Mouse (Mus musculus): ENCODE measurements around the gene Wwc1. TPM values are rescaled to one million over a fixed set of nuclear protein-coding genes. Genes with fewer than 3 reads are reported as not detected.

Gene Wwc1
- polyA plus RNA-seq, 1 experiment from 2014 or later = 7.8 TPM

DNA sequence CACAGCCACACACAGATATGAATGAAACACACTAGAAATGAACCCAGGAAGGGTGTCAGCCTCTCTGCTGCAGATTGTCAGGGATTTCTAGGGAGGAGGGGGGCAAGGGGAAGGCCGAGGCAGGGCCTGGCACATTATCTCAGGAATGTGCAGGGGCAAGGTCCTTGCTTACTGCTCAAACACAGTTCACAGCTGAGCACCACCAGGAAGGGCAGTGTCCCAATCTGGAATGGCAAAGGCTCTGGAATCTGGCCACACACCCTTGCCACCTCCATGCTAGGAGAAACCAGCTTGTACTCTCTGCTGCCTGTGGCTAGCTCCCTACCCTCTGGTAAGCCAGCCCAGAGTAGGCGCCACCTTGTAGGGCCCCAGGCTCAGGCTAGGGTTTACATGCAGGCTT, 16.8 kb downstream of the Wwc1 start:
- H3K27me3 ChIP-seq (ENCODE audit: control insufficient read depth, insufficient read depth, low read depth, low read length) = no peaks in the 10 kb centered on the region
- H3K4me3 ChIP-seq (ENCODE audit: low read depth, low read length) = no peak overlapping the region
- H3K4me1 ChIP-seq (ENCODE audit: control insufficient read depth, insufficient read depth, low read length) = no peaks in the 10 kb centered on the region
- no peak overlapping the region for H3K27ac ChIP-seq (ENCODE audit: low read length)
- no peak overlapping the region for H3K4me2 ChIP-seq (ENCODE audit: low read length)
- no peak for ATAC-seq
- no peak overlapping the region for H3K9ac ChIP-seq (ENCODE audit: low read depth, low read length)
- H3K9me3 ChIP-seq (replicated peaks; ENCODE audit: control insufficient read depth, low read length, poor library complexity, severe bottlenecking) = no peaks in the 10 kb centered on the region
- WGBS = 59% methylated on average over 2 of the region's 2 CpGs
- no peaks in the 10 kb centered on the region for H3K36me3 ChIP-seq (ENCODE audit: control insufficient read depth, insufficient read depth, low read length)

DNA sequence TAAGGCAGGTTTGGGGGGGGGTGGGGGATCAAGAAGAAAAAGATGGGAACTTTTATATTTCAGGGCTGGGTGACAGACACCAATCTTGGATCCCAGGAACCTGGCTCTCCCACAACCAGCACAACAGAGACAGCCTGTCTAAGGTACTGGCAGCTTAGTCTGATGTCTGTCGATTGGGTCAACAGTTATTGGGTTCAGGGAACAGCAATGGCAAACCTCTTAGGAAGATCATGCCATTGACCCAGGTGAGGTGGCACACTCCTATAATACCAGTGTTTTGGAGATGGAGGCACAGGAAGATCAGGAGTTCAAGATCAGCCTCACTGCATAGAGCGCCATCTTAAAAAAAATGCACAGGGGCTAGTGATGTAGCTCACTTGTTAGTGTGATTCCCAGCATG, 17.9 kb downstream of the Wwc1 start:
- Histone ChIP-seq H3K36me3 (ENCODE audit: control insufficient read depth, insufficient read depth, low read length) (no peaks in the 10 kb centered on the region), H3K9ac (ENCODE audit: low read depth, low read length) (no peak overlapping the region), H3K4me3 (ENCODE audit: low read depth, low read length) (no peak overlapping the region), H3K27ac (ENCODE audit: low read length) (no peak overlapping the region), H3K27me3 (ENCODE audit: control insufficient read depth, insufficient read depth, low read depth, low read length) (no peaks in the 10 kb centered on the region), H3K4me1 (ENCODE audit: control insufficient read depth, insufficient read depth, low read length) (no peaks in the 10 kb centered on the region; the same call in 1 of the 2 replicates), H3K9me3 (replicated peaks; ENCODE audit: control insufficient read depth, low read length, poor library complexity, severe bottlenecking) (no peaks in the 10 kb centered on the region), H3K4me2 (ENCODE audit: low read length) (no peak overlapping the region)
- ATAC-seq = no peak
- 95% methylated on average over 2 of the region's 2 CpGs for WGBS

GRCm38 (mm10) chr11:35959270-35959669, 21.1 kb downstream of the Wwc1 start:
- ATAC-seq = no peak
- no peaks in the 10 kb centered on the region for H3K9me3 ChIP-seq (replicated peaks; ENCODE audit: control insufficient read depth, low read length, poor library complexity, severe bottlenecking)
- H3K9ac ChIP-seq (ENCODE audit: low read depth, low read length) = no peak overlapping the region
- WGBS = 91% methylated on average over 3 of the region's 3 CpGs
- H3K4me1 ChIP-seq (ENCODE audit: control insufficient read depth, insufficient read depth, low read length) = no peaks in the 10 kb centered on the region; the same call in 1 of the 2 replicates
- H3K27ac ChIP-seq (ENCODE audit: low read length) = no peak overlapping the region
- H3K4me3 ChIP-seq (ENCODE audit: low read depth, low read length) = no peak overlapping the region
- no peaks in the 10 kb centered on the region for H3K27me3 ChIP-seq (ENCODE audit: control insufficient read depth, insufficient read depth, low read depth, low read length)
- H3K4me2 ChIP-seq (ENCODE audit: low read length) = no peak overlapping the region
- H3K36me3 ChIP-seq (ENCODE audit: control insufficient read depth, insufficient read depth, low read length) = no peaks in the 10 kb centered on the region

GRCm38 (mm10) chr11:35955572-35955971, 24.8 kb downstream of the Wwc1 start:
- no peaks in the 10 kb centered on the region for H3K36me3 ChIP-seq (ENCODE audit: control insufficient read depth, insufficient read depth, low read length)
- no peak overlapping the region for H3K9ac ChIP-seq (ENCODE audit: low read depth, low read length)
- no peaks in the 10 kb centered on the region; the same call in 1 of the 2 replicates for H3K4me1 ChIP-seq (ENCODE audit: control insufficient read depth, insufficient read depth, low read length)
- no peaks in the 10 kb centered on the region for H3K27me3 ChIP-seq (ENCODE audit: control insufficient read depth, insufficient read depth, low read depth, low read length)
- no peaks in the 10 kb centered on the region for H3K9me3 ChIP-seq (replicated peaks; ENCODE audit: control insufficient read depth, low read length, poor library complexity, severe bottlenecking)
- WGBS = 74% methylated on average over 3 of the region's 3 CpGs
- H3K4me2 ChIP-seq (ENCODE audit: low read length) = no peak overlapping the region
- ATAC-seq = no peak
- H3K4me3 ChIP-seq (ENCODE audit: low read depth, low read length) = no peak overlapping the region
- H3K27ac ChIP-seq (ENCODE audit: low read length) = no peak overlapping the region

- Histone ChIP-seq H3K4me3 (ENCODE audit: low read depth, low read length) (no peak overlapping the region), H3K9me3 (replicated peaks; ENCODE audit: control insufficient read depth, low read length, poor library complexity, severe bottlenecking) (no peaks in the 10 kb centered on the region), H3K4me1 (ENCODE audit: control insufficient read depth, insufficient read depth, low read length) (no peaks in the 10 kb centered on the region; the same call in 1 of the 2 replicates), H3K9ac (ENCODE audit: low read depth, low read length) (no peak overlapping the region), H3K27me3 (ENCODE audit: control insufficient read depth, insufficient read depth, low read depth, low read length) (no peaks in the 10 kb centered on the region), H3K4me2 (ENCODE audit: low read length) (no peak overlapping the region), H3K27ac (ENCODE audit: low read length) (no peak overlapping the region), H3K36me3 (ENCODE audit: control insufficient read depth, insufficient read depth, low read length) (no peaks in the 10 kb centered on the region)
- WGBS = 96% methylated on average over 4 of the region's 4 CpGs
- ATAC-seq = no peak
Measured at GRCm38 (mm10) chr11:35953179-35953578, 27.1 kb downstream of the Wwc1 start.

GRCm38 (mm10) chr11:35951727-35952065, 28.6 kb downstream of the Wwc1 start:
- no peaks in the 10 kb centered on the region for H3K36me3 ChIP-seq (ENCODE audit: control insufficient read depth, insufficient read depth, low read length)
- peaks cover 3% of the 10 kb centered on the region for H3K4me1 ChIP-seq (ENCODE audit: control insufficient read depth, insufficient read depth, low read length)
- no peak overlapping the region for H3K27ac ChIP-seq (ENCODE audit: low read length)
- no peak overlapping the region for H3K9ac ChIP-seq (ENCODE audit: low read depth, low read length)
- no peak overlapping the region for H3K4me2 ChIP-seq (ENCODE audit: low read length)
- H3K9me3 ChIP-seq (replicated peaks; ENCODE audit: control insufficient read depth, low read length, poor library complexity, severe bottlenecking) = no peaks in the 10 kb centered on the region
- ATAC-seq = no peak
- no peaks in the 10 kb centered on the region for H3K27me3 ChIP-seq (ENCODE audit: control insufficient read depth, insufficient read depth, low read depth, low read length)
- no peak overlapping the region for H3K4me3 ChIP-seq (ENCODE audit: low read depth, low read length)
- WGBS = 59% methylated on average over 4 of the region's 4 CpGs

DNA sequence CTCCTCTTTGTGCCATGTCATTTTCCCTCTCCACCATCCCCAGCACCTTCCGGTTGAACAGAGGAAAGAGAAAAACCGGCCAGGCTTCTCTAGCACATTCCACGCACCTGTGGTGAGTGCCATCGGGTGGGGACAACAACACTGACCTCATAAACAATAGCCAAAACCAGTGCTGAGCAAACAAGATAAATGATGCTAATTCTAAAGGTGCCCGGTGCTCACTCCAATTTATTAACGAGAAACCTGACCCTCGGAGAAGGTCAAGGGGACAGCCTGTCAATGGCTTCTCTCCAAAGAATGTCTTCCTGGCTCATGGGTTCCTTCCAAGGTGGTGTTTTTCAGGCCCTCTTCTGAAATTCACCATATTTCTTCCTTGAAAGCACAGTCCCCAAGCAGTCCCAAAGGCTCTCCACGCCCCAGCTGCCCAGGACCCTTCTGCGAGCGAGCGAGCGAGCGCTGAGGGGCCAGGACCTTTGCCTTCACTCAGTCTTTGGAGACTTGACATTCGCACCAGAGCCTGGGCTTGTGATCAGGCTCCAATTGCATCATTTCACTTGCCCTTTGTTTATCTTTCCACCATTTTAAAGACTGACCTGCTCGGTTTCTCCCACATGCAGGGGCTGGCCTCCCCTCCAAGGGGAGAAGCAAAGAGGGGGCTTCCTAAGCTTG, 29.1 kb downstream of the Wwc1 start:
- Histone ChIP-seq H3K4me2 (ENCODE audit: low read length) (no peak overlapping the region), H3K27ac (ENCODE audit: low read length) (no peak overlapping the region), H3K4me3 (ENCODE audit: low read depth, low read length) (no peak overlapping the region), H3K36me3 (ENCODE audit: control insufficient read depth, insufficient read depth, low read length) (no peaks in the 10 kb centered on the region), H3K4me1 (ENCODE audit: control insufficient read depth, insufficient read depth, low read length) (peaks cover 3% of the 10 kb centered on the region), H3K9ac (ENCODE audit: low read depth, low read length) (no peak overlapping the region), H3K9me3 (replicated peaks; ENCODE audit: control insufficient read depth, low read length, poor library complexity, severe bottlenecking) (no peaks in the 10 kb centered on the region), H3K27me3 (ENCODE audit: control insufficient read depth, insufficient read depth, low read depth, low read length) (no peaks in the 10 kb centered on the region)
- WGBS = 89% methylated on average over 15 of the region's 15 CpGs
- ATAC-seq = no peak

GRCm38 (mm10) chr11:35950466-35950865, 29.9 kb downstream of the Wwc1 start:
- H3K9me3 ChIP-seq (replicated peaks; ENCODE audit: control insufficient read depth, low read length, poor library complexity, severe bottlenecking) = no peaks in the 10 kb centered on the region
- H3K27ac ChIP-seq (ENCODE audit: low read length) = no peak overlapping the region
- H3K4me2 ChIP-seq (ENCODE audit: low read length) = no peak overlapping the region
- H3K4me3 ChIP-seq (ENCODE audit: low read depth, low read length) = no peak overlapping the region
- H3K36me3 ChIP-seq (ENCODE audit: control insufficient read depth, insufficient read depth, low read length) = no peaks in the 10 kb centered on the region
- WGBS = 91% methylated on average over 7 of the region's 7 CpGs
- peaks cover 3% of the 10 kb centered on the region for H3K4me1 ChIP-seq (ENCODE audit: control insufficient read depth, insufficient read depth, low read length)
- H3K9ac ChIP-seq (ENCODE audit: low read depth, low read length) = no peak overlapping the region
- ATAC-seq = no peak
- no peaks in the 10 kb centered on the region for H3K27me3 ChIP-seq (ENCODE audit: control insufficient read depth, insufficient read depth, low read depth, low read length)

DNA sequence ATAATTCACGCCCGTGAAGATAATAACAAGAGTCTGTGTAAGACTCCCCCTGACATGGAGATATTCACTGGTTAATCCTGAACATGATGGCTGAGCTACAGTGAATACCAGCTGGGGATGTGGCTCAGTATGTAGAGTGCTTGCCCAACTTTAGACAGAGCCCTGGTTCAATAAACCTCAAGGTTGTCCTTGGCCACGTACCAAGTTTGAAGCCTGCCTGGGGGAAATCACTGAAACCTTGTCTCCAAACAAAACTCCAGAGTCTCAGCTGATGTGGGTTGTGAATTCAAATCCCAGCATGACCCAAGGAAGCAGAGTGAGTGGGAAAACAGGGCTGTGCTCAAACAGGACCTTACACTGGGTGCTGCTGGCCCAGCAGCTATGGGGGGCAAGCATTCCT, 30.3 kb downstream of the Wwc1 start:
- Histone ChIP-seq H3K9me3 (replicated peaks; ENCODE audit: control insufficient read depth, low read length, poor library complexity, severe bottlenecking) (no peaks in the 10 kb centered on the region), H3K9ac (ENCODE audit: low read depth, low read length) (no peak overlapping the region), H3K4me3 (ENCODE audit: low read depth, low read length) (no peak overlapping the region), H3K4me1 (ENCODE audit: control insufficient read depth, insufficient read depth, low read length) (peaks cover 3% of the 10 kb centered on the region), H3K36me3 (ENCODE audit: control insufficient read depth, insufficient read depth, low read length) (no peaks in the 10 kb centered on the region), H3K27ac (ENCODE audit: low read length) (no peak overlapping the region), H3K27me3 (ENCODE audit: control insufficient read depth, insufficient read depth, low read depth, low read length) (no peaks in the 10 kb centered on the region), H3K4me2 (ENCODE audit: low read length) (no peak overlapping the region)
- WGBS = 89% methylated on average over 3 of the region's 3 CpGs
- ATAC-seq = no peak

All from midbrain, embryonic 16.5 days (tissue).